Mouse (Mus musculus): ENCODE data around the gene Stam2.

Gene Stam2

GRCm38 (mm10) chr2:52647255-52647998 lies 94.7 kb downstream of the Stam2 start:
- no peak for DNase-seq

GRCm38 (mm10) chr2:52643657-52644056 lies 98.4 kb downstream of the Stam2 start:
- DNase-seq = no peak
